8 mouse cellular contexts compared by ENCODE assay signal in genomic region chr2:104095741-104096213, GRCm38 (mm10). TPM values are rescaled to one million over a fixed set of nuclear protein-coding genes. Genes with fewer than 3 reads are reported as not detected.
A peak's percentile ranks its signal among the peaks of the same experiment; 100 is the strongest.
DNase-seq lines count a peak whose midpoint lies in the region; ATAC-seq lines count a peak whose summit lies in the region.

TSS of gene Cd59a (plus strand) at chr2:104095801.

- no peaks in the 10 kb centered on the region for H3K36me3 ChIP-seq in embryonic facial prominence, embryonic 10.5 days (replicated peaks)
- no peaks in the 10 kb centered on the region for H3K36me3 ChIP-seq in intestine, embryonic 16.5 days (ENCODE audit: control insufficient read depth, insufficient read depth, low read length)

- H3K27ac ChIP-seq in embryonic facial prominence, embryonic 10.5 days (replicated peaks) = peak within 1 kb of the TSS; percentile 86
- peak within 1 kb of the TSS; percentile 89 for H3K27ac ChIP-seq in intestine, embryonic 16.5 days (ENCODE audit: low read length)

- ATAC-seq in intestine, embryonic 16.5 days = peak; percentile 95
- ATAC-seq in megakaryocyte-erythroid progenitor cell, adult 5-6 weeks (replicated peaks; ENCODE audit: low FRiP score, low TSS enrichment, poor library complexity, severe bottlenecking) = peak; percentile 82
- ATAC-seq in activated CD4-positive, CD25-positive, alpha-beta regulatory T cell, adult 4 months = no peak

- H3K27me3 ChIP-seq in embryonic facial prominence, embryonic 10.5 days (replicated peaks; ENCODE audit: low read depth, poor library complexity, severe bottlenecking) = no peaks in the 10 kb centered on the region
- no peaks in the 10 kb centered on the region for H3K27me3 ChIP-seq in intestine, embryonic 16.5 days (replicated peaks; ENCODE audit: control insufficient read depth, insufficient read depth, low read length)

- DNase-seq in adrenal gland, postnatal 14 days = peak; percentile 92
- peak; percentile 84 for DNase-seq in embryonic facial prominence, embryonic 10.5 days (ENCODE audit: low spot score)
- DNase-seq in gastrocnemius, postnatal 4 days (ENCODE audit: low spot score in 2 of 2) = peak; percentile 35 to 70
- peak; percentile 12 to 34 for DNase-seq in left cerebral cortex, postnatal 25 days (ENCODE audit: low spot score in 2 of 2)
- peak; percentile 27 for DNase-seq in right cerebral cortex, postnatal 4 days

- H3K4me1 ChIP-seq in embryonic facial prominence, embryonic 10.5 days = peaks cover 27% of the 10 kb centered on the region
- H3K4me1 ChIP-seq in intestine, embryonic 16.5 days (ENCODE audit: control insufficient read depth, insufficient read depth, low read length) = peaks cover 2% of the 10 kb centered on the region; the same call in 1 of the 2 replicates

- intact Hi-C loops in left cerebral cortex, postnatal 25 days (cut with DNase I) = loop anchor here (1.0 kb wide), 1 partner anchor 27 kb away; the partner anchor contains the start of gene Gm10799

- H3K4me2 ChIP-seq in intestine, embryonic 16.5 days (ENCODE audit: low read depth, low read length) = peak within 1 kb of the TSS; percentile 67

- 8% methylated on average over 15 of the region's 15 CpGs for WGBS in embryonic facial prominence, embryonic 10.5 days
- 5% methylated on average over 15 of the region's 15 CpGs for WGBS in intestine, embryonic 16.5 days

- no peaks in the 10 kb centered on the region for H3K9me3 ChIP-seq in embryonic facial prominence, embryonic 10.5 days
- H3K9me3 ChIP-seq in intestine, embryonic 16.5 days (ENCODE audit: control insufficient read depth, low read length) = no peaks in the 10 kb centered on the region

- peak within 1 kb of the TSS; percentile 62 for H3K4me3 ChIP-seq in embryonic facial prominence, embryonic 10.5 days
- peak within 1 kb of the TSS; percentile 55 for H3K4me3 ChIP-seq in intestine, embryonic 16.5 days (ENCODE audit: low read length)

- peak within 1 kb of the TSS; percentile 72 for H3K9ac ChIP-seq in intestine, embryonic 16.5 days (ENCODE audit: low read depth, low read length)

RNA-seq across cellular contexts. Expression of gene Cd59a, which starts in this region (rescaled TPM):
- 47.4 and 51.9 TPM in 2 replicates for total RNA-seq in adrenal gland, postnatal 14 days (2021)
- polyA plus RNA-seq in embryonic facial prominence, embryonic 10.5 days (2016; fragmentation: Nextera tagmentation; extraction: Ambion mirVana) = 21.7 and 22.4 TPM in 2 replicates
- 10 to 100 TPM; 13.3 to 18.3 TPM for total RNA-seq in gastrocnemius, postnatal 4 days (2021)
- 36.0 and 37.8 TPM in 2 replicates for polyA plus RNA-seq in intestine, embryonic 16.5 days (2015; fragmentation: Nextera tagmentation; extraction: Ambion mirVana)
- total RNA-seq in left cerebral cortex, postnatal 25 days (2021) = 1 to 10 TPM; 3.6 to 4.3 TPM
- 8.8 and 21.7 TPM in 2 replicates for total RNA-seq in megakaryocyte-erythroid progenitor cell, adult 5-6 weeks (2014; fragmentation: Nextera tagmentation)
- 24.2 and 25.3 TPM in 2 replicates for total RNA-seq in megakaryocyte-erythroid progenitor cell, adult 5-6 weeks (2017)
- polyA plus RNA-seq in activated CD4-positive, CD25-positive, alpha-beta regulatory T cell, adult 4 months (2017; shearing (Covaris generic)) = under 1 TPM in 1 of 2 experiments, not detected in 1; 0.20 TPM

Comparison
In these comparisons a context has a peak if more than half of its experiments do, and no peak if none do; other contexts are left out.
1. RNA of gene Cd59a (polyA plus RNA-seq): 36.0 to 37.8 TPM in intestine, embryonic 16.5 days and 21.7 to 22.4 TPM in embryonic facial prominence, embryonic 10.5 days; 0.20 TPM in activated CD4-positive, CD25-positive, alpha-beta regulatory T cell, adult 4 months; every median in the first group is over 10 times any median in the second.
2. DNase-seq: peak in every context shown above with its lines; median percentile 92 in adrenal gland, postnatal 14 days; 84 in embryonic facial prominence, embryonic 10.5 days; 52 in gastrocnemius, postnatal 4 days; 27 in right cerebral cortex, postnatal 4 days; 23 in left cerebral cortex, postnatal 25 days.